Mouse (Mus musculus) heart, adult 2 months (tissue): Measurements from ENCODE around the gene Lce1d. TPM values are rescaled to one million over a fixed set of nuclear protein-coding genes. Genes with fewer than 3 reads are reported as not detected.

Experiments used
- DNase-seq, 2 experiments: peaks; one replicate each; pipeline ENCODE4 v3.0.0; 2021
- H3K27ac ChIP-seq: fragments of 200-600 bp; 2 replicates; pipeline ENCODE4 v1.8.1; 2022
- H3K27me3 ChIP-seq: fragments of 200-500 bp; 2 replicates; pipeline ENCODE4 v1.6.1; 2012; ENCODE audit warnings: mild to moderate bottlenecking, low read length, inconsistent platforms, mixed read lengths; ENCODE audit not compliant: control insufficient read depth, insufficient read depth
- H3K36me3 ChIP-seq: fragments of 200-500 bp; 2 replicates; pipeline ENCODE4 v1.6.1; 2012; ENCODE audit warnings: low read length, inconsistent platforms; ENCODE audit not compliant: control insufficient read depth, insufficient read depth
- H3K4me1 ChIP-seq: fragments of 200-500 bp; 2 replicates; pipeline ENCODE4 v1.6.1; 2011; ENCODE audit warnings: low read length; ENCODE audit not compliant: control insufficient read depth, insufficient read depth
- H3K4me3 ChIP-seq: fragments of 200-600 bp; 2 replicates; pipeline ENCODE4 v1.8.1; 2022
- H3K79me2 ChIP-seq: fragments of 200-500 bp; replicated peaks from 2 replicates; pipeline ENCODE4 v1.6.1; 2012; ENCODE audit warnings: mild to moderate bottlenecking, inconsistent platforms, low read length, moderate library complexity, mixed read lengths; ENCODE audit not compliant: control insufficient read depth, insufficient read depth
- H3K9ac ChIP-seq: fragments of 200-500 bp; 2 replicates; pipeline ENCODE4 v1.6.1; 2012; ENCODE audit warnings: low read depth, mild to moderate bottlenecking, control low read depth, inconsistent platforms, low read length, mixed read lengths
- CTCF ChIP-seq: fragments of 200-600 bp; IDR thresholded peaks from 2 replicates; pipeline ENCODE4 v1.8.1; 2022; ENCODE audit warnings: antibody characterized with exemption, mild to moderate bottlenecking, moderate library complexity
- EP300 ChIP-seq: fragments of 200-500 bp; IDR thresholded peaks from 2 replicates; pipeline ENCODE4 v1.6.1; 2011; ENCODE audit warnings: low read depth, low read length, control low read depth; ENCODE audit not compliant: insufficient read depth
- POLR2A ChIP-seq: fragments of 200-500 bp; IDR thresholded peaks from 2 replicates; pipeline ENCODE4 v1.6.1; 2011; ENCODE audit warnings: mild to moderate bottlenecking, low read depth, low read length, control low read depth; ENCODE audit not compliant: insufficient read depth
- WGBS: fragments of 180-500 bp; shearing (Covaris S2); methylation state at CpG from one replicate; pipeline ENCODE4 v1.1.7; 2018; 5-methylcytosine and 5-hydroxymethylcytosine counted together
- intact Hi-C: fragments of 180-260 bp; cut with DNase I; formaldehyde crosslinking; loops from one replicate; pipeline ENCODE4 v1.15.1; 2025
- polyA plus RNA-seq: library from polyadenylated mRNA; depleted of rRNA; stranded (reverse); fragments of >200 nt; gene quantifications from 2 replicates; pipeline ENCODE4 v1.2.3, GENCODE M21; 2012; rRNA removed
- total RNA-seq, 2 experiments: library from RNA; stranded (reverse); gene quantifications; 2 replicates each; pipeline ENCODE4 v1.2.3; 2021

The Lce1d gene
- total and polyA plus RNA-seq, 3 experiments = not detected

DNA sequence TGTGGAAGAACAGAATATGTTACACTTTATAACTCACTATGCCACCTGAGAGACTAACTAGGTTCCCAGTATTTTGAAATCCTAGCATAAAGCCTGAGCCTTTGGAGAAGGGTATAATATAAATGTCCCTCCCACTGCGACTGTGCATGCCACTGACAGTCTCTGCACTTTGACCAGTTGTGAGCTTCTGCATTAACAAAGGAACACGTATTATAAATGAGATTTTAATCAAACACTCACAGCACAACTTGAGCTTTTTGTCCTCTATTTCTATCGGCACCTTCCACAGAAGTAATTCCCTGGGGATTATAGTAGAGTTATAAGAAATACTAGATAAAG is 48.4 kb downstream of the Lce1d start:
- Histone ChIP-seq H3K27ac (no peak overlapping the region), H3K36me3 (no peaks in the 10 kb centered on the region), H3K27me3 (no peaks in the 10 kb centered on the region), H3K9ac (no peak overlapping the region), H3K4me1 (no peaks in the 10 kb centered on the region), H3K79me2 (no peaks in the 10 kb centered on the region), H3K4me3 (no peak overlapping the region)
- 72% methylated on average over 3 of the region's 3 CpGs for WGBS
- DNase-seq = no peak
- TF ChIP-seq CTCF (no peak), POLR2A (no peak), EP300 (no peak)
- intact Hi-C loops = no loop called here

DNA sequence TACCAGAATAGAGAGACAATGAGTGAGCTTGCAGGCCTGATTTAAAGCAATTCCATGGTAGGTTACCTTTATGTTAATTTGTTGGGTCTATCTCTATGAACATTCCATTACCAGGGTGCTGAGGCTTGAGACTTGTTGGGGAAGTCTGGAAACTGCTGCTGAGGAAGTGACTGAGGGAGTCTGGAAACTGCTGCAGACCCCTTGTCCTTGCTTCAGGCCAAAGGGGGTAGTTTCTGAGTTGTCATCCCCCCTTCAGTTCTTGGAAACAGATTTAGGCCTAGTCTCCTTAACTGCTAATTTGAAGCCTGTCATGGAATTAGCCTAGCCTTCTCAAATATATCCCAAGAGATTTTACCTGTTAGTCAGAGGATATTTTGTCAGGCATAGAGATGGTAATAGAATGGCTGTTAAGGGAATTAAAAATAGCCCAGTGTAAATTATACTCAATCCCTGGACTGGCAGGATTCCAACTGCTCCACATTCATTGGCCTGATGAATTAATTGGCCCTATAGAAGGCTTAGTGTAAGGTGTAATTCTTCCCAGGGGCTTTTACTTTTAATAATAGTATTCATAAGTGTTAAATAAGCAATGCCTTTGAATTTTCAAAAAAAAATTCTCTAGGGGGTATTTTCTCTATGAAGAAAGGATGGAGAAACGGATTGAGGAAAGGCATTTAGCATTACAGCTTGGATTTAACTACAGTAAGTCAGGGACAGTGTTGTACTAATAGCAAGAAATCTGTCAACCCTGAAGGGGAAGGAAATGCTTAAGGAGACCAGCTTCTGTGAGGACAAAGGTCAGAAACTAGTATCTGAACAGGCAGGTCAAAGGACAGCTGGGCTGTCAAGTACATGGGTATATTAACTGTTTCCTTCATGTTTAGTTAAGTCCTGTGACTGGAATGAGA is 49.0 kb downstream of the Lce1d start:
- no peaks in the 10 kb centered on the region for H3K27me3 ChIP-seq
- no peak overlapping the region for H3K27ac ChIP-seq
- H3K9ac ChIP-seq = no peak overlapping the region
- H3K4me3 ChIP-seq = no peak overlapping the region
- 51% methylated on average over 1 of the region's 1 CpGs for WGBS
- no peaks in the 10 kb centered on the region for H3K4me1 ChIP-seq
- intact Hi-C loops = no loop called here
- no peaks in the 10 kb centered on the region for H3K79me2 ChIP-seq
- no peak for TF ChIP-seq EP300
- no peak for TF ChIP-seq CTCF
- TF ChIP-seq POLR2A = no peak
- DNase-seq = no peak
- H3K36me3 ChIP-seq = no peaks in the 10 kb centered on the region

Other genes with a start within 250 kb of the Lce1d start
- not detected for gene Sprr1b, start 248.4 kb downstream of the Lce1d start, total RNA-seq
- not detected in 2 replicates for gene Sprr1b, start 248.4 kb downstream of the Lce1d start, polyA plus RNA-seq
- not detected for gene Sprr3, start 228.5 kb downstream of the Lce1d start, total RNA-seq
- not detected in 2 replicates for gene Sprr3, start 228.5 kb downstream of the Lce1d start, polyA plus RNA-seq
- gene Sprr1a, start 201.3 kb downstream of the Lce1d start, total RNA-seq = not detected
- gene Sprr1a, start 201.3 kb downstream of the Lce1d start, polyA plus RNA-seq = 0.66 TPM in 1 of 2 replicates, not detected in the other
- not detected for gene Sprr4, start 186.7 kb downstream of the Lce1d start, total RNA-seq
- not detected in 2 replicates for gene Sprr4, start 186.7 kb downstream of the Lce1d start, polyA plus RNA-seq
- gene 2310046K23Rik, start 152.7 kb downstream of the Lce1d start, total RNA-seq = not detected
- gene 2310046K23Rik, start 152.7 kb downstream of the Lce1d start, polyA plus RNA-seq = not detected in 2 replicates
- not detected for gene Ivl, start 113.5 kb downstream of the Lce1d start, total RNA-seq
- gene Ivl, start 113.5 kb downstream of the Lce1d start, polyA plus RNA-seq = not detected in 2 replicates
- not detected for gene Smcp, start 98.2 kb downstream of the Lce1d start, total RNA-seq
- 0.86 and 0.91 TPM in 2 replicates for gene Smcp, start 98.2 kb downstream of the Lce1d start, polyA plus RNA-seq
- not detected for gene 2210017I01Rik, start 79.7 kb downstream of the Lce1d start, total RNA-seq
- not detected in 2 replicates for gene 2210017I01Rik, start 79.7 kb downstream of the Lce1d start, polyA plus RNA-seq
- not detected for gene Lce6a, start 65.5 kb downstream of the Lce1d start, total RNA-seq
- gene Lce6a, start 65.5 kb downstream of the Lce1d start, polyA plus RNA-seq = not detected in 2 replicates
- not detected for gene Lce1a1, start 38.9 kb downstream of the Lce1d start, total RNA-seq
- gene Lce1a1, start 38.9 kb downstream of the Lce1d start, polyA plus RNA-seq = not detected in 2 replicates
- not detected for gene Lce1b, start 30.3 kb downstream of the Lce1d start, total RNA-seq
- not detected in 2 replicates for gene Lce1b, start 30.3 kb downstream of the Lce1d start, polyA plus RNA-seq
- gene Lce1a2, start 16.9 kb downstream of the Lce1d start, total RNA-seq = not detected
- gene Lce1a2, start 16.9 kb downstream of the Lce1d start, polyA plus RNA-seq = not detected in 2 replicates
- not detected for gene Lce1c, start 8.0 kb downstream of the Lce1d start, total RNA-seq
- gene Lce1c, start 8.0 kb downstream of the Lce1d start, polyA plus RNA-seq = not detected in 2 replicates
- not detected for gene Lce1e, start 21.9 kb upstream of the Lce1d start, total RNA-seq
- not detected in 2 replicates for gene Lce1e, start 21.9 kb upstream of the Lce1d start, polyA plus RNA-seq
- not detected for gene Lce1f, start 33.1 kb upstream of the Lce1d start, total RNA-seq
- gene Lce1f, start 33.1 kb upstream of the Lce1d start, polyA plus RNA-seq = not detected in 2 replicates
- not detected for gene Gm38119, start 51.9 kb upstream of the Lce1d start, total RNA-seq
- gene Gm38119, start 51.9 kb upstream of the Lce1d start, polyA plus RNA-seq = not detected in 2 replicates
- not detected for gene Lce1g, start 65.1 kb upstream of the Lce1d start, total RNA-seq
- not detected in 2 replicates for gene Lce1g, start 65.1 kb upstream of the Lce1d start, polyA plus RNA-seq
- gene Lce1h, start 77.9 kb upstream of the Lce1d start, total RNA-seq = not detected
- gene Lce1h, start 77.9 kb upstream of the Lce1d start, polyA plus RNA-seq = not detected in 2 replicates
- gene Lce1i, start 91.7 kb upstream of the Lce1d start, total RNA-seq = not detected
- gene Lce1i, start 91.7 kb upstream of the Lce1d start, polyA plus RNA-seq = not detected in 2 replicates
- not detected for gene Lce1j, start 103.3 kb upstream of the Lce1d start, total RNA-seq
- gene Lce1j, start 103.3 kb upstream of the Lce1d start, polyA plus RNA-seq = not detected in 2 replicates
- gene Lce1k, start 120.7 kb upstream of the Lce1d start, total RNA-seq = not detected
- not detected in 2 replicates for gene Lce1k, start 120.7 kb upstream of the Lce1d start, polyA plus RNA-seq
- not detected for gene Kprp, start 140.0 kb upstream of the Lce1d start, total RNA-seq
- gene Kprp, start 140.0 kb upstream of the Lce1d start, polyA plus RNA-seq = not detected in 2 replicates
- not detected for gene Lce1l, start 164.1 kb upstream of the Lce1d start, total RNA-seq
- not detected in 2 replicates for gene Lce1l, start 164.1 kb upstream of the Lce1d start, polyA plus RNA-seq
- not detected for gene 2310050C09Rik, start 183.0 kb upstream of the Lce1d start, total RNA-seq
- not detected in 2 replicates for gene 2310050C09Rik, start 183.0 kb upstream of the Lce1d start, polyA plus RNA-seq
- not detected for gene Lce3a, start 239.0 kb upstream of the Lce1d start, total RNA-seq
- not detected in 2 replicates for gene Lce3a, start 239.0 kb upstream of the Lce1d start, polyA plus RNA-seq
- not detected for gene Lce3b, start 245.8 kb upstream of the Lce1d start, total RNA-seq
- gene Lce3b, start 245.8 kb upstream of the Lce1d start, polyA plus RNA-seq = not detected in 2 replicates